Mouse (Mus musculus): ENCODE results near the gene Abcb4. TPM values are rescaled to one million over a fixed set of nuclear protein-coding genes. Genes with fewer than 3 reads are reported as not detected.
"Not testable (repeated sequence)": the region's sequence is repeated elsewhere in the genome, so short reads cannot be mapped to it uniquely, and the experiment has no call there.

Abcb4 gene
- 0.19 and 0.27 TPM in 2 replicates for polyA plus RNA-seq (2014; fragmentation: Nextera tagmentation; extraction: Ambion mirVana)

DNA sequence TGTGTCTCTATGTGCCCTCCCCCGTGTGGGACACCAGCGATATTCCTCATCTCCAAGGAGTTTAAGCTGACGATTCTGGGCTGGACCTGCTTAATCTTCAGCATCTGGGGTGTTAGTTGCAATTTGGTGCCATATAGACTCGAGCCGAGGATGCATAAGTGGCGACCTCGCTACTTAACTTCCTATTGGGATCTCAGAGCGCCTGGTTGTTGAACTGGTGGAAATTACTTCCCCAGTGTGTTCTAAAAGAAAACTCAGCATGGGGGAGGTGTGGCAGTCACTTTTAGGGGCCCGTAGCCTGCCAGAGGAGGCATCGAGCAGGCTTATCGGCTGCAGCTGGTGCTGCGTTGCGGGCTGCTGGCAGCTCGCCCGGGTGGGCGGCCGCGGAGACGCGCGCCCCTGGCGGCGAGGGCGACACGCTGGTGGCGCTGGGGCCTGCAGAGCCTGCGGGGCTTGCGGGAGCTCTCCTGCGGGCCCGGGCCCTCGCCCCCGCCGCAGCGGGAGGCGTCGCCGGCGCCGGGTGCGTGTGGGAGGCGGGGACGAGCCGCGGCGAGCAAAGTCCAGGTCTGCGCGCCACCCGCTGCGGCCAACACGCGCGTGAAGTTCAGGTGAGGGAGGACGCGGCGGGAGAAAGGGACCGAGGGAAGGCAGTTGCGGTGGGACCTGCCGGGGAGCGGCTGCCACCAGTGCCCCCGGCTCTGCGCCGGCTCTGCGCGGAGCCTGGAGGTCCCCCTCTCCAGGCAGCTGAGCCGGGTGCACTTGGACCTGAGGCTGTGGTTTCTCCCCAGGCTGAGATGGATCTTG, at the start of gene Abcb4:
TSS of gene Abcb4 (plus strand) at position 418 of the 804 bp plus-strand sequence.
- Histone ChIP-seq H3K4me3 (ENCODE audit: low read depth, low read length) (peak within 1 kb of the TSS; percentile 48), H3K27ac (ENCODE audit: low read depth) (no peak within 1 kb of the TSS), H3K27me3 (replicated peaks; ENCODE audit: control insufficient read depth, insufficient read depth, low read length) (0 out of 2 replicates have a peak, but pooled peaks cover 12% of the 10 kb centered on the region), H3K36me3 (ENCODE audit: control insufficient read depth, insufficient read depth, low read length) (no peaks in the 10 kb centered on the region), H3K9me3 (ENCODE audit: control insufficient read depth, low read length) (no peaks in the 10 kb centered on the region), H3K4me2 (ENCODE audit: low read length) (peak within 1 kb of the TSS; percentile 84), H3K4me1 (replicated peaks; ENCODE audit: control insufficient read depth, insufficient read depth, low read length) (no peaks in the 10 kb centered on the region), H3K9ac (ENCODE audit: low read length) (peak within 1 kb of the TSS; percentile 38)
- ATAC-seq (replicated peaks; ENCODE audit: low FRiP score, low TSS enrichment, low read depth), result peak; percentile 83
- peak; percentile 75 for DNase-seq (ENCODE audit: low spot score)
- under 1% methylated on average over 65 of the region's 65 CpGs for whole genome bisulfite sequencing

DNA sequence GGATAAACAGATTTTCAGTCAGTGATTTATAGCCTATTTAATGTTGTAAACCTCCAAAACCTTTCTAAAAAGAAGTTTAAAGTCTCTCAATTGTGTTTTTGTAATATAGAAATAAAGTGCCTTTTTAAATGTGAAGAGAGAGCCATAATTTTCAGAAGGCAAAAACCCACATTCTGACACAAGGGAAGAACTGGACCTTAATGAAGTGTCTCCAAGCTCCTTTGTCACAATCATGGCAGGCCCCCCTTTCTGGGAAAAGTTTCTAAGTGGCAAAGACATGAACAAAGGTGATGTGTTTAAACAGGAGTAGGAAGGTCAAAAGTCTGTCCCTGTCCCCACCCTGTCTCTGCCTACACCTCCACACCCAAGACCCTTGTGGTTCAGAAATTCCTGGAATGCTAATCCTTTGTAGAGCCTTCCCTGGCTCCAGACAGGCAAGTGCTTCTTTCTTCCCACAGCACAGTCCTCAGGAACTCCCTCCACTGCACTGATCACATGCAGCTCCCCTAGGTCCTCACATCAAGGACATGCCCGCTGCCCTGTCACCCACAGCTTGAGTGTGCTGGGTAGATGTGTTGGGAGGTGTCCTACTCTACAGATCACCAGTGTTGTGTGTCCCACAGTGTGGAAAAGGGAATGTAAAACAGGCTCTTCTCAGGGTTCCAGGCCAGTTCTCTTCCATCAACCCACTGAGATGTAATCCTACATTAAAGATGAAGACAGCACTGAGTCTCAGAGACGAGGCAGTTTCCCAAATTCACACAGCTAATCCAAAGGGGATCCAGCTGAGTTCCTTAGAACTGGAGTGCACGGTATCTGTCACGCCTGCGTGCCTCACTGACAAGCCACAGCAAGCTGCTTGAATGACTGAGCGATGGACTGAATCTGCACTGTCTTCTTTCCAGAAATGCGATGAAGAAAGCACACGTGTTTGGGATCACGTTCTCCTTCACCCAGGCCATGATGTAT, 44.6 kb upstream of the Abcb4 start:
- not testable (repeated sequence) for H3K27ac ChIP-seq (ENCODE audit: low read depth); ATAC-seq (replicated peaks; ENCODE audit: low FRiP score, low TSS enrichment, low read depth); H3K9me3 ChIP-seq (ENCODE audit: control insufficient read depth, low read length); H3K4me3 ChIP-seq (ENCODE audit: low read depth, low read length); DNase-seq (ENCODE audit: low spot score); H3K9ac ChIP-seq (ENCODE audit: low read length); H3K27me3 ChIP-seq (replicated peaks; ENCODE audit: control insufficient read depth, insufficient read depth, low read length); H3K4me1 ChIP-seq (replicated peaks; ENCODE audit: control insufficient read depth, insufficient read depth, low read length); H3K4me2 ChIP-seq (ENCODE audit: low read length); H3K36me3 ChIP-seq (ENCODE audit: control insufficient read depth, insufficient read depth, low read length)
- 76% methylated on average over 4 of the region's 9 CpGs for WGBS

DNA sequence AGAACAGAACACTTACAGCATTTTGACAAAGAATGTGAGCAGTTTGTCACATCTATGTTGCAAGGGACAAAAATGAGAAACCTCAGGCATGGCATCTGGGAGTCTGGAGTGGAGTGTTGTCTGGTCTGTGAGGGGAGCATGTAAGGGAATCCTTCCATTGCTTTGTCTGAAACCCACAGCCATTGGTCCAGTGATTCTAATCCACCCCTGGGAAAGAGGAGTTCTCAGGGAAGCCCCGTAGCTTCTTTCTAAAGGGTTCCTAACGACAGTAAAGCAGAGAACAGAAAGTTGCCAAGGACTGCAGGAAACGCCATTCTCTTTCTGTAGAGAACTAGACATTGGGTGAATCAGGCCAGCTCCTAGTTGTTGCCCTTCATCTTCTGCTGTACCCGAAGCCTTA, 42.7 kb upstream of the Abcb4 start:
- no peak overlapping the region for H3K27ac ChIP-seq (ENCODE audit: low read depth)
- no peaks in the 10 kb centered on the region for H3K36me3 ChIP-seq (ENCODE audit: control insufficient read depth, insufficient read depth, low read length)
- no peaks in the 10 kb centered on the region for H3K27me3 ChIP-seq (replicated peaks; ENCODE audit: control insufficient read depth, insufficient read depth, low read length)
- no peak overlapping the region for H3K4me2 ChIP-seq (ENCODE audit: low read length)
- ATAC-seq (replicated peaks; ENCODE audit: low FRiP score, low TSS enrichment, low read depth) (no peak), DNase-seq (ENCODE audit: low spot score) (no peak)
- no peak overlapping the region for H3K4me3 ChIP-seq (ENCODE audit: low read depth, low read length)
- H3K4me1 ChIP-seq (replicated peaks; ENCODE audit: control insufficient read depth, insufficient read depth, low read length), result no peaks in the 10 kb centered on the region
- H3K9ac ChIP-seq (ENCODE audit: low read length), result no peak overlapping the region
- H3K9me3 ChIP-seq (ENCODE audit: control insufficient read depth, low read length), result no peaks in the 10 kb centered on the region
- 69% methylated on average over 4 of the region's 4 CpGs for WGBS

GRCm38 (mm10) chr5:8857201-8857600, 36.3 kb upstream of the Abcb4 start:
- H3K9me3 ChIP-seq (ENCODE audit: control insufficient read depth, low read length), result no peaks in the 10 kb centered on the region
- no peaks in the 10 kb centered on the region for H3K4me1 ChIP-seq (replicated peaks; ENCODE audit: control insufficient read depth, insufficient read depth, low read length)
- no peak overlapping the region for H3K27ac ChIP-seq (ENCODE audit: low read depth)
- no peak overlapping the region for H3K9ac ChIP-seq (ENCODE audit: low read length)
- H3K27me3 ChIP-seq (replicated peaks; ENCODE audit: control insufficient read depth, insufficient read depth, low read length), result no peaks in the 10 kb centered on the region
- WGBS, result 74% methylated on average over 6 of the region's 6 CpGs
- ATAC-seq (replicated peaks; ENCODE audit: low FRiP score, low TSS enrichment, low read depth), result no peak
- no peak overlapping the region for H3K4me2 ChIP-seq (ENCODE audit: low read length)
- peak; percentile 34 for DNase-seq (ENCODE audit: low spot score)
- H3K4me3 ChIP-seq (ENCODE audit: low read depth, low read length), result no peak overlapping the region
- no peaks in the 10 kb centered on the region for H3K36me3 ChIP-seq (ENCODE audit: control insufficient read depth, insufficient read depth, low read length)

GRCm38 (mm10) chr5:8861811-8862210, 31.7 kb upstream of the Abcb4 start:
- Histone ChIP-seq H3K4me3 (ENCODE audit: low read depth, low read length) (no peak overlapping the region), H3K9me3 (ENCODE audit: control insufficient read depth, low read length) (no peaks in the 10 kb centered on the region), H3K4me2 (ENCODE audit: low read length) (no peak overlapping the region), H3K27ac (ENCODE audit: low read depth) (no peak overlapping the region), H3K4me1 (replicated peaks; ENCODE audit: control insufficient read depth, insufficient read depth, low read length) (no peaks in the 10 kb centered on the region; the same call in 1 of the 2 replicates), H3K36me3 (ENCODE audit: control insufficient read depth, insufficient read depth, low read length) (no peaks in the 10 kb centered on the region), H3K27me3 (replicated peaks; ENCODE audit: control insufficient read depth, insufficient read depth, low read length) (no peaks in the 10 kb centered on the region), H3K9ac (ENCODE audit: low read length) (no peak overlapping the region)
- 66% methylated on average over 1 of the region's 1 CpGs for WGBS
- ATAC-seq (replicated peaks; ENCODE audit: low FRiP score, low TSS enrichment, low read depth) (no peak), DNase-seq (ENCODE audit: low spot score) (peak; percentile 31)

- Histone ChIP-seq H3K27ac (ENCODE audit: low read depth) (no peak overlapping the region), H3K27me3 (replicated peaks; ENCODE audit: control insufficient read depth, insufficient read depth, low read length) (no peaks in the 10 kb centered on the region), H3K4me1 (replicated peaks; ENCODE audit: control insufficient read depth, insufficient read depth, low read length) (no peaks in the 10 kb centered on the region; the same call in 1 of the 2 replicates), H3K36me3 (ENCODE audit: control insufficient read depth, insufficient read depth, low read length) (no peaks in the 10 kb centered on the region), H3K4me2 (ENCODE audit: low read length) (no peak overlapping the region), H3K9ac (ENCODE audit: low read length) (no peak overlapping the region), H3K4me3 (ENCODE audit: low read depth, low read length) (no peak overlapping the region), H3K9me3 (ENCODE audit: control insufficient read depth, low read length) (no peaks in the 10 kb centered on the region)
- 51% methylated on average over 14 of the region's 14 CpGs for WGBS
- DNase-seq (ENCODE audit: low spot score) (no peak), ATAC-seq (replicated peaks; ENCODE audit: low FRiP score, low TSS enrichment, low read depth) (no peak)
Measured at GRCm38 (mm10) chr5:8863580-8864337, 29.8 kb upstream of the Abcb4 start.

- not testable (repeated sequence) for DNase-seq (ENCODE audit: low spot score)
Measured at GRCm38 (mm10) chr5:8865630-8866029, 27.9 kb upstream of the Abcb4 start.

GRCm38 (mm10) chr5:8866366-8866765, 27.2 kb upstream of the Abcb4 start:
- 69% methylated on average over 5 of the region's 5 CpGs for WGBS
- ATAC-seq (replicated peaks; ENCODE audit: low FRiP score, low TSS enrichment, low read depth), result no peak

More at GRCm38 (mm10) chr5:8865630-8866029, 27.9 kb upstream of the Abcb4 start:
- not testable (repeated sequence) for H3K27ac ChIP-seq (ENCODE audit: low read depth); H3K9ac ChIP-seq (ENCODE audit: low read length); H3K9me3 ChIP-seq (ENCODE audit: control insufficient read depth, low read length); H3K4me3 ChIP-seq (ENCODE audit: low read depth, low read length); H3K36me3 ChIP-seq (ENCODE audit: control insufficient read depth, insufficient read depth, low read length); H3K27me3 ChIP-seq (replicated peaks; ENCODE audit: control insufficient read depth, insufficient read depth, low read length); H3K4me2 ChIP-seq (ENCODE audit: low read length); H3K4me1 ChIP-seq (replicated peaks; ENCODE audit: control insufficient read depth, insufficient read depth, low read length); ATAC-seq (replicated peaks; ENCODE audit: low FRiP score, low TSS enrichment, low read depth)
- WGBS, result 96% methylated on average over 11 of the region's 11 CpGs

More at GRCm38 (mm10) chr5:8866366-8866765, 27.2 kb upstream of the Abcb4 start:
- Histone ChIP-seq H3K4me2 (ENCODE audit: low read length) (no peak overlapping the region), H3K9ac (ENCODE audit: low read length) (no peak overlapping the region), H3K36me3 (ENCODE audit: control insufficient read depth, insufficient read depth, low read length) (no peaks in the 10 kb centered on the region), H3K27ac (ENCODE audit: low read depth) (no peak overlapping the region), H3K9me3 (ENCODE audit: control insufficient read depth, low read length) (no peaks in the 10 kb centered on the region), H3K27me3 (replicated peaks; ENCODE audit: control insufficient read depth, insufficient read depth, low read length) (no peaks in the 10 kb centered on the region), H3K4me3 (ENCODE audit: low read depth, low read length) (no peak overlapping the region), H3K4me1 (replicated peaks; ENCODE audit: control insufficient read depth, insufficient read depth, low read length) (no peaks in the 10 kb centered on the region; the same call in 1 of the 2 replicates)
- DNase-seq (ENCODE audit: low spot score), result no peak
